Mouse (Mus musculus) liver, postnatal 0 days (tissue): ENCODE measurements at regions not wholly inside any gene's neighbourhood (a gene's known extent, or its start where the extent isn't known, plus 50 kb on each side); places are given as distances from the start of the nearest gene placed in this dataset.

Experiments used
- ATAC-seq: fragments of 200-750 bp; cut with Nextera tagmentation; 2 replicates; pipeline ENCODE4 v1.8.0; 2017; ENCODE audit warnings: mild to moderate bottlenecking, moderate library complexity
- DNase-seq: peaks from one replicate; pipeline ENCODE4 v3.0.0-alpha.2; 2016
- H3K27ac ChIP-seq: fragments of 300-500 bp; sonication (generic); 2 replicates; pipeline ENCODE4 v1.5.1; 2014; ENCODE audit warnings: antibody characterized with exemption, moderate library complexity, mild to moderate bottlenecking, low read depth
- H3K27me3 ChIP-seq: fragments of 300-500 bp; sonication (generic); 2 replicates; pipeline ENCODE4 v1.6.1; 2014; ENCODE audit warnings: low read length, control low read depth, mixed read lengths; ENCODE audit not compliant: insufficient read depth
- H3K36me3 ChIP-seq: fragments of 300-500 bp; sonication (generic); replicated peaks from 2 replicates; pipeline ENCODE4 v1.6.1; 2014; ENCODE audit warnings: mild to moderate bottlenecking, control low read depth, low read length, moderate library complexity, mixed read lengths; ENCODE audit not compliant: insufficient read depth
- H3K4me1 ChIP-seq: fragments of 300-500 bp; sonication (generic); 2 replicates; pipeline ENCODE4 v1.6.1; 2014; ENCODE audit warnings: antibody characterized with exemption, mild to moderate bottlenecking, control low read depth; ENCODE audit not compliant: insufficient read depth
- H3K4me2 ChIP-seq: fragments of 300-500 bp; sonication (generic); 2 replicates; pipeline ENCODE4 v1.6.1; 2014; ENCODE audit warnings: low read depth, mild to moderate bottlenecking, low read length, moderate library complexity, mixed read lengths
- H3K4me3 ChIP-seq: fragments of 300-500 bp; sonication (generic); 2 replicates; pipeline ENCODE4 v1.5.1; 2014; ENCODE audit warnings: low read depth, low read length
- H3K9ac ChIP-seq: fragments of 300-500 bp; sonication (generic); replicated peaks from 2 replicates; pipeline ENCODE4 v1.6.1; 2014; ENCODE audit warnings: mild to moderate bottlenecking, moderate library complexity
- H3K9me3 ChIP-seq: fragments of 300-500 bp; sonication (generic); 2 replicates; pipeline ENCODE4 v1.6.1; 2016; ENCODE audit warnings: mild to moderate bottlenecking, control low read depth, low read length, mixed read lengths
- CTCF ChIP-seq: sonication (generic); IDR thresholded peaks from 2 replicates; pipeline ENCODE4 v1.5.1; 2016; ENCODE audit warnings: antibody characterized with exemption, low read depth
- EP300 ChIP-seq: IDR thresholded peaks from 2 replicates; pipeline ENCODE4 v1.6.1; 2016; ENCODE audit warnings: antibody characterized with exemption, low read depth, mild to moderate bottlenecking
- WGBS: fragments of 180-500 bp; shearing (Covaris S2); extraction: QIAGEN DNeasy Blood & Tissue Kit; methylation state at CpG from one replicate; pipeline ENCODE4 v1.1.7; 2014; ENCODE audit not compliant: insufficient replicate concordance; 5-methylcytosine and 5-hydroxymethylcytosine counted together

DNA sequence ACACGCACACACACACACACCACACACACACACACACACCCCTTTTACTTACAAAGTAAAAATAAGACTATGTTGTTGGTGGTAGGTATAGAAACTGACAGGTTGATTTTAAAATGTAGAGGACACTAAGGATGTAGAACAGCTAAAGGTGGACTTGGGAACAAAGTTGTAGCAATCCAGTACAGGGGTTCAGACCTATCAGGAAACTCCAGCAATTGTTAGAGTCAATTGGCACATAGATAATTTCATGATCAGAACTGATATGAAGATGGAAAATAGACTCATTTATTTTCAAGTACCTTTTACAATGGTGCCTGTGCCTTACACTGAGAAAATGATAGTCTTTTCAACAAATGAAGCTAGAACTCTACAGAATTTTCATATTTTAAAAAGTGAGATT is 122.3 kb upstream of the Max start:
- Histone ChIP-seq H3K27me3 (no peaks in the 10 kb centered on the region), H3K4me1 (peaks cover 9% of the 10 kb centered on the region), H3K4me3 (no peak overlapping the region), H3K9me3 (no peaks in the 10 kb centered on the region), H3K36me3 (no peaks in the 10 kb centered on the region), H3K9ac (no peak overlapping the region), H3K4me2 (no peak overlapping the region), H3K27ac (no peak overlapping the region)
- TF ChIP-seq CTCF (no peak), EP300 (no peak)
- 80% methylated on average over 1 of the region's 1 CpGs for WGBS
- no peak for ATAC-seq
- no peak for DNase-seq

DNA sequence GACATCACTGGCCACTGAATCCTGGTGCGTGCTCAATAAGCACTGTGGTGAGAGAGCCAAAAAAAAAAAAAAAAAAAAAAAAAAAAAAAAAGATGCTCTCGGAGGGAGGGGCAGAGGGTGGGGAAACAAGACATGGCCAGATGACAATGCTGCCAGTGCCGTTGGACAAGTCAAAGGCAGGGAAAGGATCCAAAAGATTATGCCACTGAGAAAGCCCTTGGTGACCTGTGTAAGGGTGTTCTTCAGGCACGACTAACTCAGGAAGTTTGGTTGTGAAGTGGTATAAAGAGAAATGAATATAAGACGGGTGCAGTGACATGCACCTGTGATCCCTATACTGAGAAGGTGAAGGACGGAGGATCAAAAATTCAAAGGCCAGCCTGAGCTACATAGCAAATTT is 121.8 kb upstream of the Max start:
- H3K9ac ChIP-seq = no peak overlapping the region
- H3K4me3 ChIP-seq = no peak overlapping the region
- H3K9me3 ChIP-seq = no peaks in the 10 kb centered on the region
- 67% methylated on average over 6 of the region's 6 CpGs for WGBS
- no peak overlapping the region for H3K4me2 ChIP-seq
- ATAC-seq (no peak), DNase-seq (no peak)
- TF ChIP-seq CTCF (no peak), EP300 (no peak)
- H3K27ac ChIP-seq = no peak overlapping the region
- peaks cover 9% of the 10 kb centered on the region for H3K4me1 ChIP-seq
- no peaks in the 10 kb centered on the region for H3K36me3 ChIP-seq
- H3K27me3 ChIP-seq = no peaks in the 10 kb centered on the region

- ATAC-seq (no peak), DNase-seq (no peak)
- H3K4me1 ChIP-seq = peaks cover 9% of the 10 kb centered on the region
- H3K9ac ChIP-seq = no peak overlapping the region
- H3K9me3 ChIP-seq = no peaks in the 10 kb centered on the region
- WGBS = 71% methylated on average over 2 of the region's 2 CpGs
- H3K4me2 ChIP-seq = no peak overlapping the region
- H3K4me3 ChIP-seq = no peak overlapping the region
- no peaks in the 10 kb centered on the region for H3K36me3 ChIP-seq
- TF ChIP-seq EP300 (no peak), CTCF (no peak)
- no peak overlapping the region for H3K27ac ChIP-seq
- no peaks in the 10 kb centered on the region for H3K27me3 ChIP-seq
These were observed 119.8 kb upstream of the Max start for GRCm38 (mm10) chr12:77081774-77082173.

- no peaks in the 10 kb centered on the region for H3K36me3 ChIP-seq
- no peaks in the 10 kb centered on the region for H3K9me3 ChIP-seq
- TF ChIP-seq CTCF (no peak), EP300 (no peak)
- H3K27me3 ChIP-seq = no peaks in the 10 kb centered on the region
- no peak overlapping the region for H3K9ac ChIP-seq
- no peak for DNase-seq
- no peaks in the 10 kb centered on the region for H3K4me1 ChIP-seq
- no peak for ATAC-seq
- H3K4me2 ChIP-seq = no peak overlapping the region
- WGBS = 70% methylated on average over 3 of the region's 3 CpGs
- H3K27ac ChIP-seq = no peak overlapping the region
- no peak overlapping the region for H3K4me3 ChIP-seq
These were observed 117.5 kb upstream of the Max start for GRCm38 (mm10) chr12:77079481-77079880.

- Histone ChIP-seq H3K27me3 (no peaks in the 10 kb centered on the region), H3K4me2 (no peak overlapping the region), H3K4me3 (no peak overlapping the region), H3K9ac (no peak overlapping the region), H3K27ac (no peak overlapping the region), H3K36me3 (no peaks in the 10 kb centered on the region), H3K4me1 (no peaks in the 10 kb centered on the region), H3K9me3 (no peaks in the 10 kb centered on the region)
- WGBS = 79% methylated on average over 5 of the region's 5 CpGs
- no peak for TF ChIP-seq EP300
- DNase-seq = no peak
- no peak for ATAC-seq
These were observed 114.7 kb upstream of the Max start for GRCm38 (mm10) chr12:77076678-77077077.

DNA sequence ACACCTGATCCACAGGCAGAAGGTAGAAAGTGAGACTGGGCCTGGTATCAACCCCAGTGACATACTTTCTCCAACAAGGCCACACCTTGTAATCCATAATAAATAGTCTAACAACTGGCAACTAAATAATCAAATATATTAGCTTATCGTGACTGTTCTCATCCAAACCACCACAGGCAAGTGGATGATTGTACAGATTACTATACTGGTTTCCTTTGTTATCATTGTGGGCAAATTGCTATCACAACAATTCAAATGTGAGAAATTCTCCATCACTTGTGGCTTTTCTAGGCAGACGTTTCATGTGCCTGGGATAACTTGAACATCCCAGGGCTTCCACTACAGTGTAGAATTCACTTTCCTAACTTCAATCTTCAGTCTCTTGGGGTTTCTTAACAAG is 112.6 kb upstream of the Max start:
- no peak overlapping the region for H3K9ac ChIP-seq
- TF ChIP-seq CTCF = no peak
- no peak for TF ChIP-seq EP300
- DNase-seq = no peak
- H3K4me2 ChIP-seq = no peak overlapping the region
- no peaks in the 10 kb centered on the region for H3K9me3 ChIP-seq
- H3K27ac ChIP-seq = no peak overlapping the region
- H3K4me1 ChIP-seq = no peaks in the 10 kb centered on the region
- WGBS = 55% methylated on average over 2 of the region's 2 CpGs
- no peaks in the 10 kb centered on the region for H3K36me3 ChIP-seq
- H3K4me3 ChIP-seq = no peak overlapping the region
- H3K27me3 ChIP-seq = no peaks in the 10 kb centered on the region
- no peak for ATAC-seq

- WGBS = 50% methylated on average over 1 of the region's 1 CpGs
- Histone ChIP-seq H3K27ac (no peak overlapping the region), H3K9ac (no peak overlapping the region), H3K36me3 (no peaks in the 10 kb centered on the region), H3K4me2 (no peak overlapping the region), H3K4me3 (no peak overlapping the region), H3K9me3 (no peaks in the 10 kb centered on the region), H3K27me3 (no peaks in the 10 kb centered on the region), H3K4me1 (no peaks in the 10 kb centered on the region)
- no peak for DNase-seq
- no peak for TF ChIP-seq CTCF
- no peak for ATAC-seq
These were observed 109.7 kb upstream of the Max start for GRCm38 (mm10) chr12:77071700-77072099.
